Mouse (Mus musculus) C2C12 (cell line): ENCODE data around the gene Atmin. TPM values are rescaled to one million over a fixed set of nuclear protein-coding genes. Genes with fewer than 3 reads are reported as not detected.

Experiments used
- H3K27me3 ChIP-seq: one replicate; pipeline ENCODE4 v1.6.1; 2011; ENCODE audit not compliant: control insufficient read depth, insufficient read depth, insufficient read length
- H3K36me3 ChIP-seq: one replicate; pipeline ENCODE4 v1.6.1; 2011; ENCODE audit not compliant: control insufficient read depth, insufficient read depth
- H3K4me3 ChIP-seq: one replicate; pipeline ENCODE4 v1.5.1; 2011; ENCODE audit warnings: mild to moderate bottlenecking, control low read depth; ENCODE audit not compliant: poor library complexity, insufficient read depth, severe bottlenecking
- H3K79me2 ChIP-seq: one replicate; pipeline ENCODE4 v1.6.1; 2011; ENCODE audit not compliant: control insufficient read depth, insufficient read depth
- H3K79me3 ChIP-seq: one replicate; pipeline ENCODE4 v1.6.1; 2011; ENCODE audit warnings: low read depth, control low read depth
- H3ac ChIP-seq: one replicate; pipeline ENCODE3; 2011; ENCODE audit warnings: low read depth; ENCODE audit not compliant: control insufficient read depth, insufficient read length
- CEBPB ChIP-seq: IDR thresholded peaks from one replicate; pipeline ENCODE4 v1.6.1; 2011; ENCODE audit warnings: low read depth, mild to moderate bottlenecking, control low read depth, moderate library complexity
- CTCF ChIP-seq: IDR thresholded peaks from one replicate; pipeline ENCODE4 v1.5.1; 2011; ENCODE audit not compliant: control insufficient read depth, insufficient read depth, insufficient read length
- FOSL1 ChIP-seq: IDR thresholded peaks from one replicate; pipeline ENCODE4 v1.8.0; 2011; ENCODE audit warnings: mild to moderate bottlenecking, low read length; ENCODE audit not compliant: poor library complexity, insufficient read depth, severe bottlenecking
- MAX ChIP-seq: IDR thresholded peaks from one replicate; pipeline ENCODE4 v1.6.1; 2011; ENCODE audit warnings: mild to moderate bottlenecking, control low read depth
- MYOD1 ChIP-seq: IDR thresholded peaks from one replicate; pipeline ENCODE4 v1.6.1; 2011; ENCODE audit warnings: low read depth; ENCODE audit not compliant: control insufficient read depth, insufficient read length
- MYOG ChIP-seq: IDR thresholded peaks from one replicate; pipeline ENCODE4 v1.6.1; 2011; ENCODE audit not compliant: control insufficient read depth, insufficient read length; ENCODE audit errors: extremely low read depth
- USF1 ChIP-seq: IDR thresholded peaks from one replicate; pipeline ENCODE4 v1.6.1; 2011; ENCODE audit warnings: low read depth, mild to moderate bottlenecking, control low read depth, moderate library complexity
- polyA plus RNA-seq: library from polyadenylated mRNA; unstranded; fragments of >200 nt; fragmentation: generic; extraction: Trizol; gene quantifications from one replicate; pipeline ENCODE4 v1.2.1, GENCODE M21; 2012; ENCODE audit warnings: missing spikeins

The Atmin gene
- polyA plus RNA-seq, 1 experiment = 5.8 TPM

- Histone ChIP-seq H3K4me3 (no peak overlapping the region), H3K36me3 (peaks cover 65% of the 10 kb centered on the region), H3K79me2 (no peaks in the 10 kb centered on the region), H3K79me3 (no peaks in the 10 kb centered on the region), H3ac (no peak overlapping the region), H3K27me3 (no peaks in the 10 kb centered on the region)
- no peak for TF ChIP-seq MAX
- TF ChIP-seq MYOD1 = no peak
- no peak for TF ChIP-seq CEBPB
- no peak for TF ChIP-seq CTCF
- TF ChIP-seq USF1 = no peak
- TF ChIP-seq FOSL1 = no peak
- TF ChIP-seq MYOG = no peak
These were observed 8.2 kb upstream of the Atmin start for GRCm38 (mm10) chr8:116934976-116935375.

DNA sequence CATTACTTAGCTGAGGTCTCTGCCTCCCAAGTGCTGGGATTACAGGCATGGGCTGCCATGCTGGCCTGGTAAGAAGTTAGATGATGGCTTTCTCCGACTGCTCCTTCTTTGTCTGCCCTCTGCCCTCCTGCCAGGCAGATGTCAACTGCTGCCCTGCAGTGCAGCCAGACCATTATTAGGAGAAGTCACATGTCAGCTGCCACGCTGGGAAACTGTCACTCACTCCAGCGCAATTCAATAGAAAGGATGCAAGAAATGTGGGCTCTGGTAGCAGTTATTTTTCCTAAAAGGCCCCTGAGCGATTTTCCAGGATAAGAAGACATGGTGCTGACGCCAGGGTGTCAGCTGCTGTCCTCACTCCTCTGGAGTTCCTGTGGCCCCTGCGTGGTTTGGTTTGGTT lies 7.7 kb upstream of the Atmin start:
- H3K79me3 ChIP-seq = no peaks in the 10 kb centered on the region
- no peaks in the 10 kb centered on the region for H3K79me2 ChIP-seq
- H3K27me3 ChIP-seq = no peaks in the 10 kb centered on the region
- H3K4me3 ChIP-seq = no peak overlapping the region
- peaks cover 63% of the 10 kb centered on the region for H3K36me3 ChIP-seq
- no peak for TF ChIP-seq MAX
- TF ChIP-seq USF1 = no peak
- no peak for TF ChIP-seq FOSL1
- no peak for TF ChIP-seq CTCF
- TF ChIP-seq CEBPB = no peak
- TF ChIP-seq MYOD1 = no peak
- TF ChIP-seq MYOG = no peak
- H3ac ChIP-seq = no peak overlapping the region

DNA sequence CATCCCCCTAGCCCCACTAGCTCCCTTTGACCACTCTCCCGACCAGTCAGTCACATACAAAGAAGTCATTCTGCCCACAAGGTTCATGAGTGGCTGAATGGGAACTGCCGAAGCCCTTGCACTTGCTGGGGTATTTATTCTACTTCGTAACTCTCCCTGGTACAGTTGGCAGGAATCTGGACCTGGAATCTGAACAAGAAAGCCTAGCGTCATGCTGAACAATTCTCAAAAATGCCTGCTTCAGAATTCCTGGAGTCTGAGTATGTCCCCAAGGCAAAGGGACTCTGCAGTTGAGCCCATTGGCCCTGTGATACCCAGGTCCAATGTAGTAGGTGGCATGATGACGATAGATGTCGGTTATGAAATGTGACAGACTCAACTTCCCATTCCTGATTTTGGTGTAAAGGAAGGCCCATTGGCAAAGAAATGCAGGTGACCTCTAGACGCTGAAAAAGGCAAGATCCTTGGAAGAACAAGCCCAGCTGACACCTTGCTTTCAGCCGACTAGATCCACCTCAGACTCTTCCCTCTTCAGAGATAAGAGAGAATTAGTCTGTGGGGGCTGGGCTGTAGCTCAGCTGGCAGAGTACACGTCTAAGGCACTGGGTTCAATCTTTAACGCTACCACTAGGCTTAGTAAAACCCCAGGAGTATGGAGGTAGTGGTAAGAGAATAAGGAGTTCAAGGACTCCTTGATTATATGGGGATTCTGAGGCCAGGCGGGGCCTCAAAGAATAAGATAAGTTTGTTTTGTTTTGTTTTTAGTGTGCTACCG lies 722 bp upstream of the Atmin start:
- Histone ChIP-seq H3K4me3 (no peak overlapping the region), H3K27me3 (no peaks in the 10 kb centered on the region), H3K79me2 (peaks cover 13% of the 10 kb centered on the region), H3K79me3 (no peaks in the 10 kb centered on the region), H3ac (no peak overlapping the region), H3K36me3 (peaks cover 4% of the 10 kb centered on the region)
- no peak for TF ChIP-seq CTCF
- TF ChIP-seq CEBPB = no peak
- TF ChIP-seq MYOD1 = no peak
- TF ChIP-seq MAX = no peak
- TF ChIP-seq USF1 = no peak
- no peak for TF ChIP-seq FOSL1
- no peak for TF ChIP-seq MYOG

DNA sequence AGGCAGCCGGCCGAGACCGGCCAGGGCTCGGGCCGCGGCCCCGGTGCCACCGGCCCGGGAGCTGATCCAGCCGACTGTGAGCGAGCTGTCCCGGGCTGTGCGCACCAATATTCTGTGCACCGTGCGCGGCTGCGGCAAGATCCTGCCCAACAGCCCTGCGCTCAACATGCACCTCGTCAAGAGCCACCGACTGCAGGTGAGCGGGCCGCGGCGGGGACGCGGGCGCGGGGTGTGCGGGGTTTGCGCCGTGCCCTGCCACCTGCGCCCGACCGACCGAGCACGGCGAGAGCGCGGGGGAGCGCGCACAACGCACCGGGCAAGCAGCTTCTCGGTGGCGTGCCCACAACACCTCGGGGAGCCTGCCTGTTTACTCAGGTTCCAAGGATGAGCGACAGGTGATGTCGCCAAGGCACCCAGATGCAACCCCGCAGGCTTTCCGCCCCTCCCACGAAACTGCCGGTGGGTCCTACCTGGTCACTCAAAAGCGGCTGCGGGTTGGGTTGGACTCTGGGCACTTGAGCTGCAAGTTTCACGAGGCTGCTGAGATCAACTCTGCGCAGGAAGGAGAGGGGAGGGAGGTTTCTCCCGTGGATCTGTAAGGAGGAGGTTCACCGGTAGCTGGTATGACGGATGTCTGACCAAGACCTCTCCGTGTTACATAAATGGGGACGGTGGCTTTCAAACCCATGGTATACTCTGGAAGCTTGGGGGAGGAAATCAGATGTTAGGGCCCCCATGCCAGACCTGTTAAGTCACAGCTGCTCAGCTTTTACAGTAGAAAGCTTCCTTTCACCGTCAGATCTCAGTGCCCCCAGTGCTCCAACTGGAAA lies 577 bp downstream of the Atmin start:
- Histone ChIP-seq H3K36me3 (no peaks in the 10 kb centered on the region), H3K79me3 (no peaks in the 10 kb centered on the region), H3ac (peak overlapping the region; percentile 90), H3K79me2 (peaks cover 19% of the 10 kb centered on the region), H3K4me3 (peak overlapping the region; percentile 79), H3K27me3 (no peaks in the 10 kb centered on the region)
- no peak for TF ChIP-seq CEBPB
- no peak for TF ChIP-seq USF1
- no peak for TF ChIP-seq CTCF
- TF ChIP-seq MYOD1 = no peak
- no peak for TF ChIP-seq FOSL1
- TF ChIP-seq MAX = no peak
- TF ChIP-seq MYOG = no peak

DNA sequence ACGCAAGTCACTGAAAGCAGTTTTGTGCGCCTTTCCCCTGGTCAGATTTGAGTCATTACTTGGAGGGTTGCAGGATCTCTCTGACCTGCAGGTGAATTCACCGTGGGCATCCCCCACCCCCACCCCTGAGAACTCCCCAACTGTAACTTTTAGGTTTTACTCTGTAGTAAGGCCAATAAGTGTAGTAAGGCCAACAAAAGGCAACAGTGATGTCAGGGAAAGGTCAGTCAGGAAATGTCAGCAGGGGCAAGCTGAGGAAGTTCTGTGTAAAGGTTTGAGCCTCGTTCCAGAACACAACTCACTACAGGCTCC lies 1.1 kb downstream of the Atmin start:
- no peak for TF ChIP-seq MYOD1
- no peak for TF ChIP-seq MYOG
- no peak for TF ChIP-seq FOSL1
- TF ChIP-seq MAX = no peak
- TF ChIP-seq CTCF = no peak
- no peak for TF ChIP-seq CEBPB
- no peak for TF ChIP-seq USF1
- Histone ChIP-seq H3K79me2 (peaks cover 19% of the 10 kb centered on the region), H3K79me3 (no peaks in the 10 kb centered on the region), H3K27me3 (no peaks in the 10 kb centered on the region), H3ac (no peak overlapping the region), H3K36me3 (no peaks in the 10 kb centered on the region), H3K4me3 (peak overlapping the region; percentile 79)
